Mouse (Mus musculus): ENCODE data around the gene Chrna5.
"Not testable (repeated sequence)": the region's sequence is repeated elsewhere in the genome, so short reads cannot be mapped to it uniquely, and the experiment has no call there.

The Chrna5 gene

GRCm38 (mm10) chr9:54980674-54981073 is at the start of gene Chrna5:
TSS of gene Chrna5 (plus strand) at chr9:54980880.
- DNase-seq (ENCODE audit: low read depth, low spot score), result no peak

GRCm38 (mm10) chr9:54931765-54932164 is 48.9 kb upstream of the Chrna5 start:
- DNase-seq (ENCODE audit: low read depth, low spot score), result peak; percentile 80

GRCm38 (mm10) chr9:54932379-54932778 is 48.3 kb upstream of the Chrna5 start:
- DNase-seq (ENCODE audit: low read depth, low spot score), result no peak

- DNase-seq (ENCODE audit: low read depth, low spot score), result no peak
Observed at GRCm38 (mm10) chr9:54942071-54942470, 38.6 kb upstream of the Chrna5 start.

GRCm38 (mm10) chr9:54944467-54944866 is 36.2 kb upstream of the Chrna5 start:
- DNase-seq (ENCODE audit: low read depth, low spot score), result no peak

GRCm38 (mm10) chr9:54946256-54946655 is 34.4 kb upstream of the Chrna5 start:
- DNase-seq (ENCODE audit: low read depth, low spot score), result peak; percentile 17

DNA sequence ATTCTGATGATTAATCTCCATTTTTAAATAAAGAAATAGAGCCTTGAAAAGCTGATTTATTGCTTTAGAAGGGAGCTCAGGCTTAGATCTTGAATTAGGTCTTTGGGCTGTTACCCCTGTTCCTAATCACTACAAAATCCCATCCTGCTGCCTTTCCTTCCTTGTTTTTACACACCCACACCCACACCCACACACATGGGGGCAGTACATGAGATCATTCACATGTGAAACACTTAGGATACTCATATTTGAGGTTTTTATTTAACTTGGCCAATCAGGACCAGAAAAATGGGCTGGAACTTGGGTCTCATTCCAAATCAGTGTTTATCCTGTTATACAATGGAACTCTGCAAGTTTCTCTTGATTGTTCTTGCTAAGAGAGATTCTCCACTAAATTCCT is 31.2 kb upstream of the Chrna5 start:
- DNase-seq (ENCODE audit: low read depth, low spot score), result no peak

- DNase-seq (ENCODE audit: low read depth, low spot score), result not testable (repeated sequence)
Observed at GRCm38 (mm10) chr9:54950162-54950561, 30.5 kb upstream of the Chrna5 start.

- peak; percentile 98 for DNase-seq (ENCODE audit: low read depth, low spot score)
Observed at GRCm38 (mm10) chr9:54950575-54951321, 29.9 kb upstream of the Chrna5 start, which contains the start of the genes Psma4 and AY074887. TSS of gene Psma4 (plus strand) at chr9:54950790. TSS of gene AY074887 (minus strand) at chr9:54950998.

- no peak for DNase-seq (ENCODE audit: low read depth, low spot score)
Observed at GRCm38 (mm10) chr9:54961059-54961458, 19.6 kb upstream of the Chrna5 start.

- DNase-seq (ENCODE audit: low read depth, low spot score), result no peak
Observed at GRCm38 (mm10) chr9:54963669-54964068, 17.0 kb upstream of the Chrna5 start.

DNA sequence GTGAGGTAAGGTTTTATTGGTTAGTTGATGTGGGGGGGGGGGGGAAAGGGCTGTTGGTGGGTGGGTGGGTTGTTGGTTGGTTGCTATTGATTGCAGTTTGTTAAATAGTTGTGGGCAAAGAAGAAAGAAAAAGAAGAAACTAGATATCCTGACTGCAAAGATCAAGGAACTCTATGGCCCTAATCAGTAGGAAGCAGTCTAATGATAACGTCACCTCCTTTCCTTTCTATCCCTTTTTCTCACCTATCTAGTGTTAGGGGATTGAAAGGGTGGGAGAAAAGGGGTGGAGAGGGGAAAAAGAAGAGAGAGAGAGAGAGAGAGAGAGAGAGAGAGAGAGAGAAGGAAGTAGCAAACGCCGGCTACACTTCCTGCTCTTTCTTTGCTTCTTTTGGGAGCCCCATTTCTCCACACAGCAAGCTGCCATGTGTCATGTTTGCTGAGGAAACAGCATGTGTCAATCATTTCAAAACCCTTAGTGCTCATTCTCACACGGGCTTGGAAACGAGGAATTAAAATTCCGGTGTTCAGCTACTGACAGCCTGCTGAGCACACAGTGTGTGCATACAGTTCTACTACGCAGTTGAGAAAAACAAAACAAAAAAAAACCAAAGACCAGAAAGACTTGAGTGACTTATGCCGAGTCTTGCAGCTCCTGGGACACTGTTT is 10.6 kb upstream of the Chrna5 start:
- no peak for DNase-seq (ENCODE audit: low read depth, low spot score)

- DNase-seq (ENCODE audit: low read depth, low spot score), result peak; percentile 85
Observed at GRCm38 (mm10) chr9:54981291-54982191, 861 bp downstream of the Chrna5 start.

- no peak for DNase-seq (ENCODE audit: low read depth, low spot score)
Observed at GRCm38 (mm10) chr9:54982401-54982800, 1.7 kb downstream of the Chrna5 start.

- DNase-seq (ENCODE audit: low read depth, low spot score), result no peak
Observed at GRCm38 (mm10) chr9:54990362-54990761, 9.7 kb downstream of the Chrna5 start.

- peak; percentile 57 for DNase-seq (ENCODE audit: low read depth, low spot score)
Observed at GRCm38 (mm10) chr9:54994381-54994780, 13.7 kb downstream of the Chrna5 start.

DNA sequence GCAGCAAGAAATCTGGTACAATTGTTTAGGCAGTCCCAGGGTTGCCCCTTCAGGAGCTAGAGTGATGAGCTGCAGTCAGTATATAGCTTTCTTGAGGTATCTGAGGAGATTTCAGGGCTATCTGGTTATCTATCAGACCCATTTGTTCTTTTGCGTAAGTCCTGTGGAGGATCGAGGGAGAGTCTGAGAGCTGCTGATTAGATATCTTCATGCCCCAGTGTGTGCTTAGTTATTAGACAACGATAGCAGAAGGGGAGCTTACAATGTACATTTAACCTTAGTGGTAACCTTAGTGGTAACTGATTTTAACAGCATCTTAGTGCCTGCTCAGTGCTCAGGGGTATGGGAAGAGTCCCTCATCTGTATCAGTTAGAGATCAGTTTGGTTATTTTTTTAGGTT is 15.0 kb downstream of the Chrna5 start:
- no peak for DNase-seq (ENCODE audit: low read depth, low spot score)

DNA sequence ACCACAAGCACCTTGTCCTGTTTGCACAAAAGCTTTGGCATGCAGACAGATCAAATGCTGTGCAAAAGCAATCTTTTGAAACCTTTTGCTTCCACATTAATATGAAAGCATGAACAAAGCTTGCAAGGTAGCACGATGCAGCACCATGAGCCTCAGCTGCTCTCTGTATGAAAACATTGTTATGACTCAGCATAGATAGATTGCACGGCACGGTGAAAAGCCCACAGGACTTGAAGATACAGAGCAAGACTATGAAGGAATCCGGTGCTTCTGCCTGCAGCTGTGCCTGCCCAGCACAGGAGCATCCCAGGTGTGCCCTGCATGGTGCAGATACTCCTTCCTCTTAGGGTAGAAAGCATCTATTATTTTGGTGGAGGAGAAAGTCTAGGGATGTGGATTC is 22.9 kb downstream of the Chrna5 start:
- DNase-seq (ENCODE audit: low read depth, low spot score), result no peak

- no peak for DNase-seq (ENCODE audit: low read depth, low spot score)
Observed at GRCm38 (mm10) chr9:55009692-55010091, 29.0 kb downstream of the Chrna5 start.

- DNase-seq (ENCODE audit: low read depth, low spot score), result peak; percentile 33
Observed at GRCm38 (mm10) chr9:55010588-55011350, 30.1 kb downstream of the Chrna5 start.

DNA sequence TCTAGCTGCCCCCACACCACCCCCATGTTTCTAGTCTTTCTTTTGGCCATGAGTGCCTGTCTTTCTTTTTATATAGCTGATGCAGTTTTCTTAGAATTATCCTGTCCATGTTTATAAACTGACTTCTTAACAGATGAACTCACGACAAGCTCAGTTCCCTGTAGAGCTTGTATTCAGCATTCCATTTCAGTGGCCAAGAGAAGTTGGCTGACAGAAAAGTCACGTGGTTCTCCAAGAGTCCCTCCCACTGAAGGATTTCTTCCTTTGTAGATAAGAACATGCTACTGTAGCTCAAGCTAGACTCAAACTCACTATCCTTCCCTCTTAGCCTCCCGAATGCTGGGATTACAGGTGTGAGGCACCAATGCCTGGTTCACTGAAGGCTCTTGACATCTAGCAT is 36.2 kb downstream of the Chrna5 start:
- no peak for DNase-seq (ENCODE audit: low read depth, low spot score)

All from ZHBTc4 (cell line).